ENCODE assay signal across 11 mouse cellular contexts in the genomic region with DNA sequence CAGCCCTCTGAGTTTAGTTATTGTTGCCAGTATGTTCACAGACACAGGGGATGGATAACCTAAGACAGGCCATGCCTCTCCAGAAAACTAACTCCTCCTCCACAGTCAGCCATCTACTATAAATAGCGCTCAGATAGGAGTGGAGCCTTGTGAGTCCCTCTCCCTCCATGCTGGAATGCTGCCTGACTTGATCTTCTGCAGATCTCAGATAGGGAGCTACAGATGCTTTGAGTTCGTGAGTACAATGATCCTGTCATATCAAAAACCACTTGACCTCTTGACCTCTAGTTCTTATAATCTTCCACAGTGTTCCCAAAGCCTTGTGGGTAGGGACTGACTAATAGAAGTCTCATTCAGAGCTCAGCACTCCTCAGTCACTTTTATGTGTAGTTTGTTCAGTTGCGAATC. TPM values are rescaled to one million over a fixed set of nuclear protein-coding genes. Genes with fewer than 3 reads are reported as not detected.
DNase-seq lines count a peak whose midpoint lies in the region; ATAC-seq lines count a peak whose summit lies in the region.
"Had no signal": no experiment of that assay in that cellular context is flagged by ENCODE, and none has a peak within 500 bp of the region (broad histone marks: within the 10 kb centered on the region; RNA-seq: fewer than 3 reads in every experiment).

No protein-coding gene starts in this region.

- H3K27me3 ChIP-seq in lung, embryonic 16.5 days (ENCODE audit: control insufficient read depth, insufficient read depth, low read depth, low read length): no peaks in the 10 kb centered on the region
- no peaks in the 10 kb centered on the region for H3K27me3 ChIP-seq in heart, embryonic 15.5 days
- H3K27me3 ChIP-seq: limb, embryonic 12.5 days; neural tube, embryonic 12.5 days had no signal

- H3K4me1 ChIP-seq in lung, embryonic 16.5 days (replicated peaks; ENCODE audit: control insufficient read depth, insufficient read depth, low read length): peaks cover 4% of the 10 kb centered on the region; the same call in 1 of the 2 replicates
- 0 out of 2 replicates have a peak, but pooled peaks cover 5% of the 10 kb centered on the region for H3K4me1 ChIP-seq in heart, embryonic 15.5 days (replicated peaks)
- H3K4me1 ChIP-seq: limb, embryonic 12.5 days; neural tube, embryonic 12.5 days had no signal

- no peak overlapping the region for H3K9ac ChIP-seq in lung, embryonic 16.5 days (ENCODE audit: low read length)
- H3K9ac ChIP-seq in heart, embryonic 15.5 days: no peak overlapping the region
- H3K9ac ChIP-seq: limb, embryonic 12.5 days; neural tube, embryonic 12.5 days had no signal

- H3K4me2 ChIP-seq in lung, embryonic 16.5 days (ENCODE audit: low read depth, low read length): no peak overlapping the region
- no peak overlapping the region for H3K4me2 ChIP-seq in heart, embryonic 15.5 days
- H3K4me2 ChIP-seq: limb, embryonic 12.5 days; neural tube, embryonic 12.5 days had no signal

- peak; percentile 11 for DNase-seq in adrenal gland, adult 2 months
- DNase-seq in adrenal gland, postnatal 4 days (ENCODE audit: low spot score in 2 of 2): no peak
- no peak for DNase-seq in lung, postnatal 14 days
- peak; percentile 15 for DNase-seq in skeletal muscle tissue, adult 2 months (ENCODE audit: low read depth, low spot score)
- DNase-seq in spleen, postnatal 10 days (ENCODE audit: low spot score in 2 of 2): no peak
- no peak for DNase-seq in kidney, postnatal 36 days
- DNase-seq: kidney, postnatal 10 days had no signal

- no peak overlapping the region for H3K27ac ChIP-seq in lung, embryonic 16.5 days (ENCODE audit: low read length)
- peak overlapping the region; percentile 65 for H3K27ac ChIP-seq in heart, embryonic 15.5 days
- H3K27ac ChIP-seq: limb, embryonic 12.5 days; neural tube, embryonic 12.5 days had no signal

- no peak overlapping the region for H3K4me3 ChIP-seq in lung, embryonic 16.5 days (ENCODE audit: low read length)
- no peak overlapping the region for H3K4me3 ChIP-seq in heart, embryonic 15.5 days
- H3K4me3 ChIP-seq: limb, embryonic 12.5 days; neural tube, embryonic 12.5 days had no signal

- 0 out of 2 replicates have a peak, but pooled peaks cover 3% of the 10 kb centered on the region for H3K36me3 ChIP-seq in lung, embryonic 16.5 days (ENCODE audit: control insufficient read depth, insufficient read depth, low read length)
- H3K36me3 ChIP-seq in heart, embryonic 15.5 days: peaks cover 10% of the 10 kb centered on the region; the same call in 1 of the 2 replicates
- H3K36me3 ChIP-seq: neural tube, embryonic 12.5 days had no signal

- ATAC-seq in lung, embryonic 16.5 days (ENCODE audit: low read depth): peak; percentile 51; the same call in 1 of the 2 replicates
- peak; percentile 74 for ATAC-seq in heart, embryonic 15.5 days (replicated peaks; ENCODE audit: insufficient number of reproducible peaks, insufficient read depth, low FRiP score, low read depth)

- WGBS in lung, embryonic 16.5 days: 51% methylated on average over 3 of the region's 3 CpGs
- 23% methylated on average over 3 of the region's 3 CpGs for WGBS in heart, embryonic 15.5 days

- no peaks in the 10 kb centered on the region for H3K9me3 ChIP-seq in lung, embryonic 16.5 days (ENCODE audit: control insufficient read depth, low read length)
- H3K9me3 ChIP-seq in heart, embryonic 15.5 days (replicated peaks): no peaks in the 10 kb centered on the region
- H3K9me3 ChIP-seq: limb, embryonic 12.5 days; neural tube, embryonic 12.5 days had no signal

RNA-seq across cellular contexts. Expression of gene Tmem168, which starts 28.7 kb away (rescaled TPM):
- total RNA-seq in adrenal gland, adult 2 months (2021): 10 to 100 TPM; 23.1 to 29.8 TPM
- polyA plus RNA-seq in adrenal gland, adult 2 months (2012; rRNA removed): 13.3 and 29.5 TPM in 2 replicates
- total RNA-seq in adrenal gland, postnatal 4 days (2021): 10 to 100 TPM; 30.4 to 31.3 TPM
- polyA plus RNA-seq in lung, embryonic 16.5 days (2015; fragmentation: Nextera tagmentation; extraction: Ambion mirVana): 43.7 and 48.0 TPM in 2 replicates
- polyA plus RNA-seq in heart, embryonic 15.5 days (2015; fragmentation: Nextera tagmentation; extraction: Ambion mirVana): 30.3 and 33.0 TPM in 2 replicates

RNA-seq across cellular contexts. Expression of gene Bmt2, which starts 41.2 kb away (rescaled TPM):
- 10 to 100 TPM; 11.2 to 13.8 TPM for total RNA-seq in adrenal gland, adult 2 months (2021)
- polyA plus RNA-seq in adrenal gland, adult 2 months (2012; rRNA removed): 0.48 and 0.62 TPM in 2 replicates
- 10 to 100 TPM; 16.9 to 17.0 TPM for total RNA-seq in adrenal gland, postnatal 4 days (2021)
- polyA plus RNA-seq in lung, embryonic 16.5 days (2015; fragmentation: Nextera tagmentation; extraction: Ambion mirVana): 13.3 and 18.6 TPM in 2 replicates
- 15.3 and 15.5 TPM in 2 replicates for polyA plus RNA-seq in heart, embryonic 15.5 days (2015; fragmentation: Nextera tagmentation; extraction: Ambion mirVana)

Comparison
In these comparisons a context has a peak if more than half of its experiments do, and no peak if none do; other contexts are left out.
1. DNase-seq: peak in adrenal gland, adult 2 months (single experiment) and skeletal muscle tissue, adult 2 months (single experiment); none in adrenal gland, postnatal 4 days (0 of 2), lung, postnatal 14 days (single experiment), spleen, postnatal 10 days (0 of 2) and kidney, postnatal 36 days (0 of 2).